Mouse (Mus musculus) bone marrow macrophage, adult 2 months (primary cell): ENCODE measurements around the gene Ap5b1.

Source experiments
- CTCF ChIP-seq: IDR thresholded peaks from 2 replicates; pipeline ENCODE4 v1.5.1; 2012; ENCODE audit warnings: low read depth, mild to moderate bottlenecking, low read length, moderate library complexity
- POLR2A ChIP-seq: IDR thresholded peaks from 2 replicates; pipeline ENCODE4 v1.6.1; 2012; ENCODE audit warnings: mild to moderate bottlenecking, low read depth, low read length, borderline replicate concordance

DNA sequence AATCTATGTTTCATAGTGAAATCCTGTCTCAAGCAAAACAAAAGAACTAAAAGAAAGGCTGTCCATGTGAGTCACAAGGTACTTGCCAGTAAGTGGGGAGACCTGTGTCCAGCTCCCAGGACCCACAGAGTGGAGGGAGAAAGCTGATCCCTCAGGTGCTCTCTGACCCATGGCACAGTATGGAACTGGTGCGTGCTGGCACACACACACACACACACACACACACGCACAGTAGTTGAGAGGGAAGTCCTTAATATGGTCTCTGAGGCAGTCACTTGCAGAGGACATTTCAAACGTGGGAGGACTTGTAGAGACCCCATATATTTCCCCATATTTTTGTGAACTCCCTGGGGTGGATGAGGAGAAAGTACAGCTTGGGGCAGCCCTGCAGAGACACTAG, 5.9 kb upstream of the Ap5b1 start:
- TF ChIP-seq POLR2A (no peak), CTCF (no peak)
